Mouse (Mus musculus) heart, adult 2 months (tissue): ENCODE measurements around the gene Myt1l. TPM values are rescaled to one million over a fixed set of nuclear protein-coding genes. Genes with fewer than 3 reads are reported as not detected.

ENCODE experiments used
- DNase-seq, 2 experiments: peaks; one replicate each; pipeline ENCODE4 v3.0.0; 2021
- H3K27ac ChIP-seq: fragments of 200-600 bp; 2 replicates; pipeline ENCODE4 v1.8.1; 2022
- H3K27me3 ChIP-seq: fragments of 200-500 bp; 2 replicates; pipeline ENCODE4 v1.6.1; 2012; ENCODE audit warnings: mild to moderate bottlenecking, low read length, inconsistent platforms, mixed read lengths; ENCODE audit not compliant: control insufficient read depth, insufficient read depth
- H3K36me3 ChIP-seq: fragments of 200-500 bp; 2 replicates; pipeline ENCODE4 v1.6.1; 2012; ENCODE audit warnings: low read length, inconsistent platforms; ENCODE audit not compliant: control insufficient read depth, insufficient read depth
- H3K4me1 ChIP-seq: fragments of 200-500 bp; 2 replicates; pipeline ENCODE4 v1.6.1; 2011; ENCODE audit warnings: low read length; ENCODE audit not compliant: control insufficient read depth, insufficient read depth
- H3K4me3 ChIP-seq: fragments of 200-600 bp; 2 replicates; pipeline ENCODE4 v1.8.1; 2022
- H3K79me2 ChIP-seq: fragments of 200-500 bp; replicated peaks from 2 replicates; pipeline ENCODE4 v1.6.1; 2012; ENCODE audit warnings: mild to moderate bottlenecking, inconsistent platforms, low read length, moderate library complexity, mixed read lengths; ENCODE audit not compliant: control insufficient read depth, insufficient read depth
- H3K9ac ChIP-seq: fragments of 200-500 bp; 2 replicates; pipeline ENCODE4 v1.6.1; 2012; ENCODE audit warnings: low read depth, mild to moderate bottlenecking, control low read depth, inconsistent platforms, low read length, mixed read lengths
- CTCF ChIP-seq: fragments of 200-600 bp; IDR thresholded peaks from 2 replicates; pipeline ENCODE4 v1.8.1; 2022; ENCODE audit warnings: antibody characterized with exemption, mild to moderate bottlenecking, moderate library complexity
- EP300 ChIP-seq: fragments of 200-500 bp; IDR thresholded peaks from 2 replicates; pipeline ENCODE4 v1.6.1; 2011; ENCODE audit warnings: low read depth, low read length, control low read depth; ENCODE audit not compliant: insufficient read depth
- POLR2A ChIP-seq: fragments of 200-500 bp; IDR thresholded peaks from 2 replicates; pipeline ENCODE4 v1.6.1; 2011; ENCODE audit warnings: mild to moderate bottlenecking, low read depth, low read length, control low read depth; ENCODE audit not compliant: insufficient read depth
- WGBS: fragments of 180-500 bp; shearing (Covaris S2); methylation state at CpG from one replicate; pipeline ENCODE4 v1.1.7; 2018; 5-methylcytosine and 5-hydroxymethylcytosine counted together
- intact Hi-C: fragments of 180-260 bp; cut with DNase I; formaldehyde crosslinking; loops from one replicate; pipeline ENCODE4 v1.15.1; 2025
- polyA plus RNA-seq: library from polyadenylated mRNA; depleted of rRNA; stranded (reverse); fragments of >200 nt; gene quantifications from 2 replicates; pipeline ENCODE4 v1.2.3, GENCODE M21; 2012
- total RNA-seq, 2 experiments: library from RNA; stranded (reverse); gene quantifications; 2 replicates each; pipeline ENCODE4 v1.2.3; 2021

Gene Myt1l
- total and polyA plus RNA-seq, 3 experiments = 0.06 TPM; not detected in 2

GRCm38 (mm10) chr12:29697526-29698500, 169.6 kb downstream of the Myt1l start:
- Histone ChIP-seq H3K9ac (no peak overlapping the region), H3K27ac (peak overlapping the region; percentile 15; the same call in 1 of the 2 replicates), H3K4me3 (no peak overlapping the region), H3K79me2 (no peaks in the 10 kb centered on the region), H3K27me3 (no peaks in the 10 kb centered on the region), H3K4me1 (peaks cover 23% of the 10 kb centered on the region), H3K36me3 (peaks cover 2% of the 10 kb centered on the region; the same call in 1 of the 2 replicates)
- WGBS = 63% methylated on average over 12 of the region's 12 CpGs
- intact Hi-C loops = no loop called here
- DNase-seq = peak; percentile 29 to 40
- TF ChIP-seq EP300 (no peak), POLR2A (no peak), CTCF (no peak)

- Histone ChIP-seq H3K9ac (no peak overlapping the region), H3K4me1 (peaks cover 27% of the 10 kb centered on the region), H3K4me3 (no peak overlapping the region), H3K36me3 (peaks cover 2% of the 10 kb centered on the region; the same call in 1 of the 2 replicates), H3K27ac (no peak overlapping the region; the same call in 1 of the 2 replicates), H3K27me3 (no peaks in the 10 kb centered on the region), H3K79me2 (no peaks in the 10 kb centered on the region)
- WGBS = 78% methylated on average over 3 of the region's 3 CpGs
- DNase-seq = no peak
- TF ChIP-seq EP300 (no peak), POLR2A (no peak), CTCF (no peak)
- intact Hi-C loops = no loop called here
Measured at GRCm38 (mm10) chr12:29698541-29698940, 170.4 kb downstream of the Myt1l start.

GRCm38 (mm10) chr12:29698976-29699375, 170.8 kb downstream of the Myt1l start:
- Histone ChIP-seq H3K4me3 (no peak overlapping the region), H3K27me3 (no peaks in the 10 kb centered on the region), H3K4me1 (peaks cover 27% of the 10 kb centered on the region), H3K79me2 (no peaks in the 10 kb centered on the region), H3K36me3 (peaks cover 2% of the 10 kb centered on the region; the same call in 1 of the 2 replicates), H3K27ac (no peak overlapping the region; the same call in 1 of the 2 replicates), H3K9ac (no peak overlapping the region)
- TF ChIP-seq POLR2A = no peak
- no peak for TF ChIP-seq CTCF
- TF ChIP-seq EP300 = no peak
- DNase-seq = no peak
- 39% methylated on average over 10 of the region's 10 CpGs for WGBS
- intact Hi-C loops = no loop called here

GRCm38 (mm10) chr12:29699386-29699785, 171.2 kb downstream of the Myt1l start:
- Histone ChIP-seq H3K36me3 (peaks cover 2% of the 10 kb centered on the region; the same call in 1 of the 2 replicates), H3K79me2 (no peaks in the 10 kb centered on the region), H3K27me3 (no peaks in the 10 kb centered on the region), H3K4me3 (no peak overlapping the region), H3K4me1 (peaks cover 27% of the 10 kb centered on the region), H3K27ac (no peak overlapping the region), H3K9ac (no peak overlapping the region)
- TF ChIP-seq POLR2A (no peak), EP300 (no peak), CTCF (no peak)
- intact Hi-C loops = no loop called here
- WGBS = 76% methylated on average over 10 of the region's 10 CpGs
- DNase-seq = no peak

- 93% methylated on average over 3 of the region's 3 CpGs for WGBS
- H3K36me3 ChIP-seq = peaks cover 2% of the 10 kb centered on the region; the same call in 1 of the 2 replicates
- peaks cover 27% of the 10 kb centered on the region for H3K4me1 ChIP-seq
- TF ChIP-seq EP300 = no peak
- TF ChIP-seq POLR2A = no peak
- no peak for TF ChIP-seq CTCF
- intact Hi-C loops = no loop called here
- no peak overlapping the region for H3K9ac ChIP-seq
- H3K79me2 ChIP-seq = no peaks in the 10 kb centered on the region
- no peak for DNase-seq
- H3K27me3 ChIP-seq = no peaks in the 10 kb centered on the region
- H3K4me3 ChIP-seq = no peak overlapping the region
- no peak overlapping the region for H3K27ac ChIP-seq
Measured at GRCm38 (mm10) chr12:29700026-29700425, 171.8 kb downstream of the Myt1l start.

GRCm38 (mm10) chr12:29701076-29701475, 172.9 kb downstream of the Myt1l start:
- Histone ChIP-seq H3K4me3 (no peak overlapping the region), H3K36me3 (peaks cover 2% of the 10 kb centered on the region; the same call in 1 of the 2 replicates), H3K4me1 (peaks cover 24% of the 10 kb centered on the region), H3K79me2 (no peaks in the 10 kb centered on the region), H3K9ac (no peak overlapping the region), H3K27ac (peak overlapping the region; percentile 68; the same call in 1 of the 2 replicates), H3K27me3 (no peaks in the 10 kb centered on the region)
- no peak for TF ChIP-seq EP300
- no peak for TF ChIP-seq POLR2A
- no peak for TF ChIP-seq CTCF
- intact Hi-C loops = no loop called here
- no peak for DNase-seq
- 55% methylated on average over 4 of the region's 4 CpGs for WGBS
